Mouse (Mus musculus) lung, postnatal 25 days (tissue): ENCODE data around the gene Cebpg.

Experiments used
- DNase-seq: peaks from one replicate; pipeline ENCODE4 v3.0.0; 2022; ENCODE audit warnings: low spot score

The Cebpg gene

GRCm38 (mm10) chr7:35056436-35056864, at the start of gene Cebpg:
Gene Cebpg, minus strand, starts transcription at chr7:35056573.
- peak; percentile 97 for DNase-seq

GRCm38 (mm10) chr7:35099528-35099927, 43.2 kb upstream of the Cebpg start:
- no peak for DNase-seq

GRCm38 (mm10) chr7:35098777-35099176, 42.4 kb upstream of the Cebpg start:
- DNase-seq, result no peak

- no peak for DNase-seq
Observed at GRCm38 (mm10) chr7:35094975-35095678, 38.8 kb upstream of the Cebpg start.

DNA sequence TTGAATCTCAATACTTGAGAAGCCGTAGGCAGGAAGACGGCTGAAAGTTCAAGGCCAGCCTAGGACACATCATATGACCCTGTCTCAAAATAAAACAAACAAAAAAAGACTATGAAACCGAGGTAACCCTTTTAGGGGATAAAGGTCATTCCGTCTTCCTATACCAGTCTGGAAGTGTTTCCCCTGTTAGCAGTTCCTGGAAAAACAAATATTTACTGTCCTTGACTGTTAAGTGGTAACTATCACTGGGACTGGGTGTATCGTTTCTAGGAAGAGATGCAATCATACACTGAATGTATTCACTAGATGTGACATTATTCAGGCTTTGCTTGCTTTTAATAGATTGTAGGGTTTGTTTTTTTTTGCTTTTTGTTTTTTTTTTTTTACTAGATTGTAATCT, 34.2 kb upstream of the Cebpg start:
- DNase-seq, result no peak

DNA sequence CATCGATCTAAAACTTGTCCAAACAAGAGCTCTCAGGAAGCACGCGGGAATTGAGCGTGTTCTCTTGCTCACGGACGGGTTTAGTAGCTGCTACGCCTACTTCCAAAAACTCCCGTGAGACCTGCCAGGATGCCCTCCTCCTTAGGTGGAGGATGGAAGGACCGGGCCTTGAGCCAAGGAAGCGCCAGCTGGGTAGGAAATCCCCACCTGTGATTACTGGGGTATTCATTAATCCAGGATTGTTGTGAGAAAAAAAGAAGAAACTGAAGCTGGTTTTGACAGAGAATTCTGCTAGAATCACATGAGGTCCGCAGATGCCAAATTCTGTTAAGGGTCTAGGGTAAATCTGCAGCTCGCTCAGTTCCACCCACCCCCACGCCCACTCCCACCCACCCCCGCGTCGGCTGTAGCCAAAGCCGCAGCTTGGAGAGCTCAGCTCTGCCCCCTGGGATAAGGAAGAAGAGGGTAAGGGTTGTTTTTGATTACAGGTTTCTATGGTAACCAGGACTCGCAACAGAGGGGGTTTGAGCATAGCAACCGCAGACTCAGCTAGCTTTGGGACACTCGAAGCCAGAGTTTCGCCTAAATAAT, 30.0 kb upstream of the Cebpg start:
- no peak for DNase-seq

DNA sequence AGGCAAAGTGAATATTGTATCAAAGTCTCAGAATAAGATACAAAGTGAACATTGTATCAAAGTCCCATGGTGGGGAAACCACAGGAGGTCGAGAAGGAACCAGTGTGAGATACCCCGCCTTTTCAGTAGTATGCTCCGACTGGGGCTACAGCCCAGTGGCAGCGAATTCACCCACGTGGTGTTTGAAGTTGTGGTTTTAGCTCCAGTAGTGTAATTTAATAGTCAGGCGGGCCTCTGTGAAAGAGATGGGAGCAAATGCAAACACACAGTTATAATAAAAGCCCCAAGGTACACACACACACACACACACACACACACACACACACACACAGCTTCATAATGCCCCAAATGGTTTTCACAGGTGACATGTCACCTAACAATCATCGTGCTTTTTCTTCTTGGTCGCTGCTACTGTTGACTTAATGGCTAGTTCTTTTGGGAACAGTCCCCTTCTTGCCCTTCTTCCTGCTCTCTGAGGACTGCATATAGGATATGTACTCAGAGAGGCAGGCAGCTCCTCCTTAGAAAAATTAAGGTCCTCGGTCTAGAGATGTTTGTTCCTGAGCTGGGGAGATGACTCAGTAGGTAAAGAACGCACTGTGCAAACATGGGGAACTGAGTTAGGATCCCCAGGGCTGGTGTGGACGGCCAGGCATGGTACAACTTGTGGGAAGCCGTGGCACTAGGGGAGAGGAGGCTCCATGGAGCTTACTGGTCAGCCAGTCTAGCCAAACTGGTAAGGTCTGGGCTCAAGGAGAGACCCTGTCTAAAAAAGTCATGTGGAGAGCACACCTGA, 28.4 kb upstream of the Cebpg start:
- peak; percentile 43 for DNase-seq

DNA sequence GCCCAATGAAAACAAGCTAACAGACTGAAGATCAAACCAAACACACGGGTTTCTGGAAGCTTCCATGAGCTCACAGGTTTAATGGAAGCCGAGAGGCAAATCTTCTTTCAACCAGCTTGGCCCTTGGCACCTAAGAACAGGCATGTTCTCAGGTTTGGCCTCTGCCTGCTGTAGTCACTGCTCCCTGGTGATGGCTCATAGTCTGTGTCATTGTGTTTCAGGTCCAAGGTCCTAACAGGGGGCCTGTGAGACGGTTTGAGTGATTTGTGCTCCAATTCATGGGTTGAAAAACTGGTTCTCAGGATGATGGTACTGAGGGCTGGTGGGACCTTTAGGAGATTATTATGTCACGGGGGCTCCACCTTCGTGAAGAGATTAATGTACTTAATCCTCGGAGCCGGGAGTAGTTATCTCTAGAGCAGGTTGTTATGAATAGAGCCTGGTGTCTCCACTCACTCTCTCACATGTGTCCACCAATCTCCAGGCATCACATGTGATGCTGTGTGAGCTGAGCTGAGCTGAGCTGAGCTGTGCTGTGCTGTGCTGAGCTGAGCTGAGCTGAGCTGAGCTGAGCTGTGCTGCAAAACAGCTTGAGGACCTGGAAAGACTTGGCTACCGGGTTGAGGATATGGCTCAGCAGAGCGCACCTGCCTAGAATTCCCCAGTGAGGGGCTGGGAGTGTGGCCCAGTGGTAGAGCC, 25.2 kb upstream of the Cebpg start:
- DNase-seq, result no peak

- peak; percentile 65 for DNase-seq
Observed at GRCm38 (mm10) chr7:35080843-35081338, 24.5 kb upstream of the Cebpg start.

DNA sequence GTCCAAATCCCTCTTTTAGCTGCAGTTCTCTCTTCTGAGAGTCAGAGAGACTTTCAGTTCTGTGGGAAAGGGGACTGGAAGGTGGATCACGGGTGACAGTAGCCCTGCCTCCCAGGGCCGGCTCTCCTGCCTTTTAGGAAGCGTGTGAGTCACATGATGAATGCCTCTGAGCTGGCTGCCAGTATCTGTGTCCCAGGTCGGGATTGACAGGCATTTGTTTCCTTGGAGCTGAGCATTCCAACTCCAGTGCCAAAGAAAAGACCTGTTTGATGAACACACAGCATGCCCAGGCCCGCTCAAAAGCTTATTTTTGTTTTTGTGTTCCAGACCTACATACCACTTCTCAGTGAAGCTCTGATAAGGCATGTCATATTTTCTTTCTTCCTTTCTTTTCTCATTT, 20.3 kb upstream of the Cebpg start:
- peak; percentile 27 for DNase-seq

- no peak for DNase-seq
Observed at GRCm38 (mm10) chr7:35066640-35067212, 10.4 kb upstream of the Cebpg start.

DNA sequence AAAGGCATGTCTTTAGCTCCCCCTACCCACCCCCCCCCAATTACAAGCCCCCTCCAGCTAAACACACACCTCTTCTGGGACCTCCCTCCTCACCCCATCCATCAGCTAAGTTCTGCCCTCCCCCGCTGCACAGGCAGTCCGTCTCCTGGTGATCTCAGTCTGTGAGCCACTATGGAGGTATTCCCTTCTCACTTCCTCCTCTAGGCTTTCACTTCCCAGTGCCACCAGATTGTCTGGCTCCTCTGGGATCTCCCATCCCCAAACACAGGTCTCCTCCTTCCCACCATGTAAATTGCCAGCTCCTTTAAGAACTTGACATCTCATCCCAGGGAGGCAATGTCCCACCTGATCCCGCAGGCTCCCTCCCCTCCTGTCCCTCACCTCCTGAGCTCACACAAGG, 9.6 kb upstream of the Cebpg start:
- DNase-seq, result no peak

- DNase-seq, result peak; percentile 76
Observed at GRCm38 (mm10) chr7:35064286-35065258, 8.2 kb upstream of the Cebpg start.

DNA sequence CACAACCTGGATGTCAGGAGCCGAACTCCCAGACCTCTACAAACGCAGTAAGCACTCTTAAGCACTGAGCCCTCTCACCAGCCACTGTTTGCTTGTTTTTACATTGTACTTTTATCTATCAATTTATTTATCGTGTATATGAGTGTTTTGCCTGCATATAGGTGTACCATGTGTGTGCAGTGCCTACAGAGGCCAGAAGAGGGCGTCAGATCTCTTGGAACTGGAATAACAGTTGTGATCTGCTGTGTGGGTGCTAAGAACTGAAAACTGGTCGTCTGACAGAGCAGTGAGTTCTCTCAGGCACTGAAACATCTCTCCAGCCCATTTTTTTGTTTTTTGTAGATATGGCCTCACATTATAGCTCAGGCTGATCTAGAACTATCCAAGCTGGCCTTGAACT, 3.1 kb upstream of the Cebpg start:
- DNase-seq, result no peak

- peak; percentile 59 for DNase-seq
Observed at GRCm38 (mm10) chr7:35058329-35058728, 2.0 kb upstream of the Cebpg start.

GRCm38 (mm10) chr7:35057569-35057968, 1.2 kb upstream of the Cebpg start:
- peak; percentile 45 for DNase-seq

- peak; percentile 55 for DNase-seq
Observed at GRCm38 (mm10) chr7:35056999-35057398, 626 bp upstream of the Cebpg start.

DNA sequence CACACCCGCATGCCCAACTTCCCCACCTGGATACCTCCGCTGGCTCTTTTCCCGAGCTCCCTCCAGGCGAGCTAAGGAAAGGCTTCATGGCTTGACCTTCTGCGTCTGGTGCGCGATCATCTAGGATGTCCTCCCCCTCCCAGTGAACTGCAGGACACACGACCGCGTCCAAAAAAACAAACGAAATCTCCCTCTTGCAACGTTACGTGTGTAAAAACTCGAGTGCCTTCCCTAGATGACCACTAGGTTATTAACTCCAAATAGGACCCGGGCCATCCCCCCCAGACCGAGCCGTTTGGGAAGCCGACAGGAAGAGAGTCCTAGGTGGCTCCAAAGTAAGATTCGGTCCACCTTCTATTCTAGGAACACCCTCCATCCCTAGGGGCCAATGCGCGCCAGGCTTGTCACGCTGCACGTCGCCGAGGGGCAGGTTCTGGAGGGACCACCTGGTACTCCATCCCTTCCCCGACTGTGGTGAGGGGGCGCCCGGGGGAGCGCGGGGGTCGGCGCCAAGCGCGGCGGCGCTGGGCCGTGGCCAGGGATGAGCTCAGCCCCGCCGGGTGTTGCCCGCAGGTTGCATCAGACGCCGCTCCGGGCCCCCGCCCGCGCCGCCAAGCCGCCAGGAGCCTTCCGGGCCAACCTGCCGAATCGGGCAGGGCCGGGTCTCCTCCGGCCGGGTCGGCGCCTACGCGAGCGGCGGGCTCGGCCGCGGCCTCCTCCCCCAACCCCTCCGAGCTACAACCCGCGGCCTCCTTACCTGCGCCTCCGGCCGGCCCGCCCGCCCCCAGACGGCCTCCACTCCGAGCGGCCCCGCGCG, 546 bp downstream of the Cebpg start:
- DNase-seq, result peak; percentile 36

- peak; percentile 35 for DNase-seq
Observed at GRCm38 (mm10) chr7:35054977-35055618, 1.3 kb downstream of the Cebpg start.
